Mouse (Mus musculus): ENCODE measurements around the gene Tbc1d19. TPM values are rescaled to one million over a fixed set of nuclear protein-coding genes. Genes with fewer than 3 reads are reported as not detected.

The Tbc1d19 gene
- polyA plus RNA-seq, 1 experiment: 13.3 TPM

GRCm38 (mm10) chr5:53871665-53872312 is 62.4 kb downstream of the Tbc1d19 start:
- WGBS: 24% methylated on average over 6 of the region's 6 CpGs
- H3K4me1 ChIP-seq (ENCODE audit: control insufficient read depth, insufficient read depth, low read length): no peaks in the 10 kb centered on the region
- H3K27ac ChIP-seq (ENCODE audit: control insufficient read depth, insufficient read depth, low read depth, low read length, poor library complexity): no peak overlapping the region
- TF ChIP-seq CTCF (IDR thresholded peaks at IDR 0.05; ENCODE audit: control insufficient read depth, insufficient read depth, low read length) (peak; percentile 83), POLR2A (IDR thresholded peaks at IDR 0.05; ENCODE audit: borderline replicate concordance, control insufficient read depth, low read depth, low read length) (no peak)
- H3K4me3 ChIP-seq (replicated peaks; ENCODE audit: control insufficient read depth, low read depth, low read length): no peak overlapping the region

GRCm38 (mm10) chr5:53874966-53875365 is 65.6 kb downstream of the Tbc1d19 start:
- no peak for TF ChIP-seq POLR2A (IDR thresholded peaks at IDR 0.05; ENCODE audit: borderline replicate concordance, control insufficient read depth, low read depth, low read length)
- no peak for TF ChIP-seq CTCF (IDR thresholded peaks at IDR 0.05; ENCODE audit: control insufficient read depth, insufficient read depth, low read length)
- Histone ChIP-seq H3K4me1 (ENCODE audit: control insufficient read depth, insufficient read depth, low read length) (no peaks in the 10 kb centered on the region), H3K27ac (ENCODE audit: control insufficient read depth, insufficient read depth, low read depth, low read length, poor library complexity) (no peak overlapping the region), H3K4me3 (replicated peaks; ENCODE audit: control insufficient read depth, low read depth, low read length) (no peak overlapping the region)
- 84% methylated on average over 3 of the region's 3 CpGs for WGBS

GRCm38 (mm10) chr5:53880724-53881123 is 71.3 kb downstream of the Tbc1d19 start:
- 75% methylated on average over 4 of the region's 4 CpGs for WGBS
- TF ChIP-seq CTCF (IDR thresholded peaks at IDR 0.05; ENCODE audit: control insufficient read depth, insufficient read depth, low read length): no peak
- no peak for TF ChIP-seq POLR2A (IDR thresholded peaks at IDR 0.05; ENCODE audit: borderline replicate concordance, control insufficient read depth, low read depth, low read length)

GRCm38 (mm10) chr5:53881381-53881990 is 72.1 kb downstream of the Tbc1d19 start:
- WGBS: 78% methylated on average over 4 of the region's 4 CpGs
- TF ChIP-seq CTCF (IDR thresholded peaks at IDR 0.05; ENCODE audit: control insufficient read depth, insufficient read depth, low read length) (no peak), POLR2A (IDR thresholded peaks at IDR 0.05; ENCODE audit: borderline replicate concordance, control insufficient read depth, low read depth, low read length) (no peak)
- H3K27ac ChIP-seq (ENCODE audit: control insufficient read depth, insufficient read depth, low read depth, low read length, poor library complexity): no peak overlapping the region
- H3K4me3 ChIP-seq (replicated peaks; ENCODE audit: control insufficient read depth, low read depth, low read length): no peak overlapping the region
- no peaks in the 10 kb centered on the region for H3K4me1 ChIP-seq (ENCODE audit: control insufficient read depth, insufficient read depth, low read length)

More at GRCm38 (mm10) chr5:53880724-53881123, 71.3 kb downstream of the Tbc1d19 start:
- Histone ChIP-seq H3K4me1 (ENCODE audit: control insufficient read depth, insufficient read depth, low read length) (no peaks in the 10 kb centered on the region), H3K27ac (ENCODE audit: control insufficient read depth, insufficient read depth, low read depth, low read length, poor library complexity) (no peak overlapping the region), H3K4me3 (replicated peaks; ENCODE audit: control insufficient read depth, low read depth, low read length) (no peak overlapping the region)

- 87% methylated on average over 9 of the region's 9 CpGs for WGBS
- no peaks in the 10 kb centered on the region for H3K4me1 ChIP-seq (ENCODE audit: control insufficient read depth, insufficient read depth, low read length)
- TF ChIP-seq CTCF (IDR thresholded peaks at IDR 0.05; ENCODE audit: control insufficient read depth, insufficient read depth, low read length) (no peak), POLR2A (IDR thresholded peaks at IDR 0.05; ENCODE audit: borderline replicate concordance, control insufficient read depth, low read depth, low read length) (no peak)
- H3K27ac ChIP-seq (ENCODE audit: control insufficient read depth, insufficient read depth, low read depth, low read length, poor library complexity): no peak overlapping the region; the same call in 1 of the 2 replicates
- no peak overlapping the region for H3K4me3 ChIP-seq (replicated peaks; ENCODE audit: control insufficient read depth, low read depth, low read length)
Observed at GRCm38 (mm10) chr5:53901406-53901805, 92.0 kb downstream of the Tbc1d19 start.

GRCm38 (mm10) chr5:53902757-53903156 is 93.4 kb downstream of the Tbc1d19 start:
- 79% methylated on average over 3 of the region's 3 CpGs for whole genome bisulfite sequencing
- no peak for TF ChIP-seq CTCF (IDR thresholded peaks at IDR 0.05; ENCODE audit: control insufficient read depth, insufficient read depth, low read length)
- TF ChIP-seq POLR2A (IDR thresholded peaks at IDR 0.05; ENCODE audit: borderline replicate concordance, control insufficient read depth, low read depth, low read length): no peak
- H3K27ac ChIP-seq (ENCODE audit: control insufficient read depth, insufficient read depth, low read depth, low read length, poor library complexity): no peak overlapping the region
- H3K4me3 ChIP-seq (replicated peaks; ENCODE audit: control insufficient read depth, low read depth, low read length): no peak overlapping the region
- H3K4me1 ChIP-seq (ENCODE audit: control insufficient read depth, insufficient read depth, low read length): no peaks in the 10 kb centered on the region

GRCm38 (mm10) chr5:53909201-53909600 is 99.8 kb downstream of the Tbc1d19 start:
- 63% methylated on average over 3 of the region's 3 CpGs for WGBS
- Histone ChIP-seq H3K4me1 (ENCODE audit: control insufficient read depth, insufficient read depth, low read length) (no peaks in the 10 kb centered on the region), H3K4me3 (replicated peaks; ENCODE audit: control insufficient read depth, low read depth, low read length) (no peak overlapping the region), H3K27ac (ENCODE audit: control insufficient read depth, insufficient read depth, low read depth, low read length, poor library complexity) (no peak overlapping the region)
- no peak for TF ChIP-seq POLR2A (IDR thresholded peaks at IDR 0.05; ENCODE audit: borderline replicate concordance, control insufficient read depth, low read depth, low read length)
- no peak for TF ChIP-seq CTCF (IDR thresholded peaks at IDR 0.05; ENCODE audit: control insufficient read depth, insufficient read depth, low read length)

- Histone ChIP-seq H3K4me3 (replicated peaks; ENCODE audit: control insufficient read depth, low read depth, low read length) (no peak overlapping the region), H3K27ac (ENCODE audit: control insufficient read depth, insufficient read depth, low read depth, low read length, poor library complexity) (no peak overlapping the region), H3K4me1 (ENCODE audit: control insufficient read depth, insufficient read depth, low read length) (no peaks in the 10 kb centered on the region)
- TF ChIP-seq CTCF (IDR thresholded peaks at IDR 0.05; ENCODE audit: control insufficient read depth, insufficient read depth, low read length) (no peak), POLR2A (IDR thresholded peaks at IDR 0.05; ENCODE audit: borderline replicate concordance, control insufficient read depth, low read depth, low read length) (no peak)
- WGBS: 87% methylated on average over 2 of the region's 2 CpGs
Observed at GRCm38 (mm10) chr5:53920416-53920815, 111.0 kb downstream of the Tbc1d19 start.

Measured in bone marrow, adult 2 months (tissue).